Mouse (Mus musculus) brain, embryonic 14.5 days (tissue): ENCODE measurements around the gene Gm29776.

Experiments
- CTCF ChIP-seq: fragments of 200-500 bp; IDR thresholded peaks from 2 replicates; pipeline ENCODE4 v1.5.1; 2012; ENCODE audit warnings: inconsistent platforms, mild to moderate bottlenecking, moderate library complexity, borderline replicate concordance; ENCODE audit not compliant: insufficient read depth, insufficient read length; ENCODE audit errors: extremely low read depth
- POLR2A ChIP-seq: fragments of 200-500 bp; IDR thresholded peaks from 2 replicates; pipeline ENCODE4 v1.6.1; 2012; ENCODE audit warnings: mild to moderate bottlenecking, inconsistent platforms, borderline replicate concordance; ENCODE audit not compliant: poor library complexity, insufficient read depth, insufficient read length, severe bottlenecking; ENCODE audit errors: extremely low read depth

DNA sequence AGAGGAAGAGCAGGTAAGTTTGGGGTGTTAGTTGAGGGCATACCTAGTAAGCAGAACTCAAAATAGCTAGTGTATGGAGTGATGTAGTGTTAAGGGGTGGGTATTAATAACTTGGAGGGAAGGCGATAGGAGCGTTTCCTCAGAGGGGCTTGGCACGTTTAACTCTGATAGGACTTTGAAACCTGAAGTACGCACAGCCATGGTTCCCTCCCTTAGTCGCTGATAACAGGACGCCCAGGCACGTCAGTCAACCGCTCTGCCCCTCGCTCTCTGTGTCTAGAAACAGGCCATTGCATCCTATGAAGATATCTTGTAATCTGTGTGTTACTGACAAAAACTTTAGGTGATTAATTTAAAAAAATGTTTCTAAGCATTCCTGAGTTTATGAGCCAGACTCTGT lies 47.4 kb upstream of the Gm29776 start:
- no peak for TF ChIP-seq CTCF
- TF ChIP-seq POLR2A, result no peak
